Comparison of ENCODE assay signal across 34 mouse cellular contexts in the genomic region with DNA sequence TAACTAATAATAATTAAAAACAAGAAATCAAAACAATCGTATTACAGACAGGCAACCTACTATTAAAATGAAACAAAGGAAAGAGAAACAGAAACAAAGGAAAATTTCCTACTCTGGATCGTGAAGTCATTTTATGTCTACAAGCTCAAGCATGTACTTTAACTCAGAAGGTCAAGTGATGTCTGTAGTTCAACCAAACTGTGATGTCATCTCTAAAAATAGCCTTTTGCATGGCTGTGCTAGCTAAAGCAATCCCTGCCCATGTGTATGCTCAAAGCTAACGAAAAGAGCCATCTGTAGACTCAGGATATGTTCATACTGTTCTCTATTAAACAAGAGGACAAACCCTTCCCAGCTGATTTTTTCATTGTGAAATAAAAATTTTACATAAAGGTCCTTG.
"Had no signal": no experiment of that assay in that cellular context is flagged by ENCODE, and none has a peak within 500 bp of the region (broad histone marks: within the 10 kb centered on the region; RNA-seq: fewer than 3 reads in every experiment).

No protein-coding gene starts in this region.

- DNase-seq: heart, postnatal 14 days; heart, postnatal 4 days; kidney, adult 11 months; kidney, adult 18-20 months; kidney, adult 2 months; kidney, adult 8-10 months; kidney, adult 9 months; kidney, postnatal 10 days; kidney, postnatal 14 days; kidney, postnatal 25 days; kidney, postnatal 36 days; kidney, postnatal 4 days; layer of hippocampus, adult 9-11 months; layer of hippocampus, postnatal 36 days had no signal

- H3K4me1 ChIP-seq: heart, embryonic 10.5 days; heart, embryonic 12.5 days; hindbrain, embryonic 10.5 days; hindbrain, embryonic 12.5 days; hindbrain, embryonic 13.5 days; hindbrain, embryonic 15.5 days; intestine, embryonic 15.5 days; kidney, embryonic 15.5 days had no signal

- H3K4me2 ChIP-seq: heart, embryonic 11.5 days; heart, embryonic 12.5 days; heart, embryonic 13.5 days; heart, embryonic 15.5 days; hindbrain, embryonic 12.5 days; hindbrain, embryonic 13.5 days; hindbrain, embryonic 14.5 days; hindbrain, embryonic 15.5 days; intestine, embryonic 15.5 days; kidney, embryonic 15.5 days had no signal

- H3K9me3 ChIP-seq: heart, embryonic 10.5 days; heart, embryonic 12.5 days; heart, embryonic 13.5 days; heart, embryonic 15.5 days; hindbrain, embryonic 10.5 days; hindbrain, embryonic 12.5 days; hindbrain, embryonic 13.5 days; hindbrain, embryonic 15.5 days; intestine, embryonic 15.5 days; kidney, embryonic 15.5 days had no signal

- H3K4me3 ChIP-seq: heart, embryonic 10.5 days; heart, embryonic 12.5 days; heart, embryonic 13.5 days; heart, embryonic 15.5 days; hindbrain, embryonic 10.5 days; hindbrain, embryonic 12.5 days; hindbrain, embryonic 13.5 days; hindbrain, embryonic 15.5 days; intestine, embryonic 15.5 days; kidney, embryonic 15.5 days; layer of hippocampus, adult 2 months; left cerebral cortex, adult 2 months had no signal

- H3K9ac ChIP-seq: heart, embryonic 12.5 days; heart, embryonic 13.5 days; heart, embryonic 15.5 days; hindbrain, embryonic 12.5 days; hindbrain, embryonic 13.5 days; hindbrain, embryonic 14.5 days; hindbrain, embryonic 15.5 days; intestine, embryonic 15.5 days; kidney, embryonic 15.5 days had no signal

- H3K27ac ChIP-seq: heart, embryonic 10.5 days; heart, embryonic 13.5 days; heart, embryonic 15.5 days; hindbrain, embryonic 10.5 days; hindbrain, embryonic 12.5 days; hindbrain, embryonic 13.5 days; hindbrain, embryonic 14.5 days; hindbrain, embryonic 15.5 days; hindbrain, postnatal 0 days; intestine, embryonic 15.5 days; kidney, embryonic 15.5 days; kidney, postnatal 0 days; layer of hippocampus, adult 2 months; left cerebral cortex, adult 2 months had no signal

- H3K27me3 ChIP-seq: heart, embryonic 12.5 days; heart, embryonic 13.5 days; heart, embryonic 15.5 days; hindbrain, embryonic 12.5 days; hindbrain, embryonic 13.5 days; hindbrain, embryonic 15.5 days; intestine, embryonic 15.5 days; kidney, embryonic 15.5 days had no signal

- ATAC-seq: hindbrain, embryonic 16.5 days; hindbrain, postnatal 0 days; inflammation-experienced regulatory T-cells, adult 6 months; intestine, embryonic 15.5 days; intestine, embryonic 16.5 days; intestine, postnatal 0 days had no signal

- H3K36me3 ChIP-seq: heart, embryonic 10.5 days; heart, embryonic 12.5 days; heart, embryonic 13.5 days; heart, embryonic 15.5 days; hindbrain, embryonic 10.5 days; hindbrain, embryonic 12.5 days; hindbrain, embryonic 13.5 days; hindbrain, embryonic 15.5 days; intestine, embryonic 15.5 days; kidney, embryonic 15.5 days had no signal
